Mouse (Mus musculus) activated CD4-positive, CD25-positive, alpha-beta regulatory T cell, adult 4 months (primary cell): Measurements from ENCODE around the gene Hspa1l. TPM values are rescaled to one million over a fixed set of nuclear protein-coding genes. Genes with fewer than 3 reads are reported as not detected.

ENCODE experiments used
- ATAC-seq: one replicate; pipeline ENCODE4 v1.8.0; 2017
- polyA plus RNA-seq, 2 experiments: library from polyadenylated mRNA; unstranded; fragments of 100-300 nt; shearing (Covaris generic); gene quantifications; one replicate each; pipeline ENCODE4 v1.2.1; 2017

The Hspa1l gene
- polyA plus RNA-seq, 2 experiments from 2014 or later = 0.46 TPM; not detected in 1

GRCm38 (mm10) chr17:35027277-35028068 is 55.0 kb downstream of the Hspa1l start, which contains the start of gene Sapcd1:
TSS of gene Sapcd1 (minus strand) at chr17:35028016.
- no peak for ATAC-seq

- no peak for ATAC-seq
These were observed 55.8 kb downstream of the Hspa1l start for GRCm38 (mm10) chr17:35028315-35028714.

Other genes starting within 250 kb of the Hspa1l start
- not detected for gene C4b, start 228.8 kb upstream of the Hspa1l start, polyA plus RNA-seq
- gene Cyp21a1, start 168.1 kb upstream of the Hspa1l start, polyA plus RNA-seq = not detected
- gene Stk19, start 135.8 kb upstream of the Hspa1l start, polyA plus RNA-seq = 10 to 100 TPM; 37.3 to 51.6 TPM
- 10 to 100 TPM; 19.8 to 28.0 TPM for gene Dxo, start 135.7 kb upstream of the Hspa1l start, polyA plus RNA-seq
- 10 to 100 TPM; 26.0 to 38.5 TPM for gene Skiv2l, start 122.5 kb upstream of the Hspa1l start, polyA plus RNA-seq
- 10 to 100 TPM; 45.4 to 53.4 TPM for gene Nelfe, start 122.3 kb upstream of the Hspa1l start, polyA plus RNA-seq
- under 1 TPM; 0.79 to 0.83 TPM for gene Cfb, start 110.2 kb upstream of the Hspa1l start, polyA plus RNA-seq
- not detected for gene Zbtb12, start 93.2 kb upstream of the Hspa1l start, polyA plus RNA-seq
- not detected for gene Gm20547, start 90.7 kb upstream of the Hspa1l start, polyA plus RNA-seq
- under 1 TPM in 1 of 2 experiments, not detected in 1; 0.73 TPM for gene C2, start 74.4 kb upstream of the Hspa1l start, polyA plus RNA-seq
- gene Ehmt2, start 74.2 kb upstream of the Hspa1l start, polyA plus RNA-seq = 10 to 100 TPM; 32.8 to 37.0 TPM
- not detected for gene Slc44a4, start 58.2 kb upstream of the Hspa1l start, polyA plus RNA-seq
- gene Neu1, start 41.5 kb upstream of the Hspa1l start, polyA plus RNA-seq = 10 to 100 TPM; 18.6 to 19.9 TPM
- gene Hspa1b, start 13.5 kb upstream of the Hspa1l start, polyA plus RNA-seq = 1 to 10 TPM in 1 of 2 experiments, not detected in 1; 7.0 TPM
- gene Gm20481, start 2.8 kb upstream of the Hspa1l start, polyA plus RNA-seq = not detected
- gene Hspa1a, start 547 bp upstream of the Hspa1l start, polyA plus RNA-seq = 1 to 10 TPM in 1 of 2 experiments, under 1 TPM in 1; 0.17 to 5.1 TPM
- 10 to 100 TPM; 45.5 to 61.3 TPM for gene Lsm2, start 9.2 kb downstream of the Hspa1l start, polyA plus RNA-seq
- gene Vars, start 28.3 kb downstream of the Hspa1l start, polyA plus RNA-seq = 10 to 100 TPM; 28.5 to 29.1 TPM
- under 1 TPM; 0.11 to 0.12 TPM for gene Vwa7, start 43.9 kb downstream of the Hspa1l start, polyA plus RNA-seq
- gene Sapcd1, start 55.3 kb downstream of the Hspa1l start, polyA plus RNA-seq = 1 to 10 TPM; 1.8 to 2.1 TPM
- 1 to 10 TPM; 1.3 to 1.6 TPM for gene Msh5, start 74.0 kb downstream of the Hspa1l start, polyA plus RNA-seq
- 100 to 1,000 TPM; 464 to 670 TPM for gene Clic1, start 77.3 kb downstream of the Hspa1l start, polyA plus RNA-seq
- 1 to 10 TPM in 1 of 2 experiments, under 1 TPM in 1; 0.36 to 1.8 TPM for gene Ddah2, start 86.3 kb downstream of the Hspa1l start, polyA plus RNA-seq
- gene Ly6g6c, start 92.7 kb downstream of the Hspa1l start, polyA plus RNA-seq = not detected
- gene Mpig6b, start 93.5 kb downstream of the Hspa1l start, polyA plus RNA-seq = not detected
- not detected for gene Ly6g6e, start 104.2 kb downstream of the Hspa1l start, polyA plus RNA-seq
- gene Ly6g6d, start 105.4 kb downstream of the Hspa1l start, polyA plus RNA-seq = not detected
- under 1 TPM in 1 of 2 experiments, not detected in 1; 0.29 TPM for gene Ly6g6f, start 112.9 kb downstream of the Hspa1l start, polyA plus RNA-seq
- gene Abhd16a, start 116.6 kb downstream of the Hspa1l start, polyA plus RNA-seq = 10 to 100 TPM; 18.7 to 20.6 TPM
- not detected for gene Ly6g5c, start 135.6 kb downstream of the Hspa1l start, polyA plus RNA-seq
- gene Ly6g5b, start 142.7 kb downstream of the Hspa1l start, polyA plus RNA-seq = 1 to 10 TPM; 1.9 to 2.4 TPM
- 10 to 100 TPM; 60.4 to 70.2 TPM for gene Gpank1, start 148.8 kb downstream of the Hspa1l start, polyA plus RNA-seq
- gene Csnk2b, start 149.3 kb downstream of the Hspa1l start, polyA plus RNA-seq = 100 to 1,000 TPM; 274 to 355 TPM
- gene D17H6S53E, start 153.7 kb downstream of the Hspa1l start, polyA plus RNA-seq = 10 to 100 TPM; 22.6 to 26.3 TPM
- not detected for gene Apom, start 159.3 kb downstream of the Hspa1l start, polyA plus RNA-seq
- gene Bag6, start 162.5 kb downstream of the Hspa1l start, polyA plus RNA-seq = 10 to 100 TPM; 26.2 to 34.1 TPM
- gene Prrc2a, start 192.2 kb downstream of the Hspa1l start, polyA plus RNA-seq = 10 to 100 TPM; 38.8 to 78.9 TPM
- gene Aif1, start 203.4 kb downstream of the Hspa1l start, polyA plus RNA-seq = 1 to 10 TPM in 1 of 2 experiments, under 1 TPM in 1; 0.91 to 1.9 TPM
- 10 to 100 TPM in 1 of 2 experiments, 1 to 10 TPM in 1; 5.4 to 13.4 TPM for gene Lst1, start 215.7 kb downstream of the Hspa1l start, polyA plus RNA-seq
- gene Ltb, start 221.7 kb downstream of the Hspa1l start, polyA plus RNA-seq = 100 to 1,000 TPM; 134 to 383 TPM
- 10 to 100 TPM; 21.5 to 21.6 TPM for gene Tnf, start 229.3 kb downstream of the Hspa1l start, polyA plus RNA-seq
- 10 to 100 TPM; 70.5 to 90.5 TPM for gene Lta, start 232.6 kb downstream of the Hspa1l start, polyA plus RNA-seq
- gene Gm16181, start 248.1 kb downstream of the Hspa1l start, polyA plus RNA-seq = 1 to 10 TPM in 1 of 2 experiments, not detected in 1; 1.8 TPM